Mouse (Mus musculus) erythroid progenitor cell, adult 5-6 weeks (primary cell): ENCODE measurements around the gene Sytl3. TPM values are rescaled to one million over a fixed set of nuclear protein-coding genes. Genes with fewer than 3 reads are reported as not detected.

Experiments
- ATAC-seq: replicated peaks from 2 replicates; pipeline ENCODE4 v1.8.0; 2016; ENCODE audit warnings: moderate number of reproducible peaks, mild to moderate bottlenecking, moderate TSS enrichment, inconsistent platforms; ENCODE audit not compliant: poor library complexity, low FRiP score, severe bottlenecking
- total RNA-seq, 2 experiments: library from RNA; stranded (forward) in 1 of 2; stranded (reverse) in 1 of 2; fragments of 150-400 nt in 1 of 2; fragments of 186-747, 209-891 nt in 1 of 2; gene quantifications; 2 replicates each; pipeline versions ENCODE4 v1.2.3 to v1.2.4; 2015 to 2017; ENCODE audit warnings: low replicate concordance in 2 of 2

Sytl3 gene
- total RNA-seq, 2 experiments from 2014 or later = 0.61 TPM; not detected in 1

DNA sequence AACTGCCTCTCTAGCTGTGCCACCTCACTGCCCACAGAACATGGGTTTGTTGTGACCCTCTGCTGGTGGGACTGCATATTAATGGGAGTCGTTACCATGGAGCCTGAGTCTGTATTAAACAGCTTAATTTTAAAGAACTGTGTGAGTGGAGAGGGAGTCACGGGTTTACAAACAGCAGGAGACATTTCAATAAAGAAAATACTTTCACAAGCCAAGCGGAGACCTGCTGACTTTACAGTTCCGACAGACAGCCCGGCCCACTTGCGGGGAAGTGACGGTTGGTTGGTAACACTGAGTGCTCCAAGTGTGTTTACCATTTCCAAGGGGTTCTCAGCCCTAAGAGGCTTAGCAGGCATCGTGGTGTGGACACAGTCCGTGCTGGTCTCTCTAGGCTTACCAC, 87.1 kb downstream of the Sytl3 start:
- no peak for ATAC-seq

DNA sequence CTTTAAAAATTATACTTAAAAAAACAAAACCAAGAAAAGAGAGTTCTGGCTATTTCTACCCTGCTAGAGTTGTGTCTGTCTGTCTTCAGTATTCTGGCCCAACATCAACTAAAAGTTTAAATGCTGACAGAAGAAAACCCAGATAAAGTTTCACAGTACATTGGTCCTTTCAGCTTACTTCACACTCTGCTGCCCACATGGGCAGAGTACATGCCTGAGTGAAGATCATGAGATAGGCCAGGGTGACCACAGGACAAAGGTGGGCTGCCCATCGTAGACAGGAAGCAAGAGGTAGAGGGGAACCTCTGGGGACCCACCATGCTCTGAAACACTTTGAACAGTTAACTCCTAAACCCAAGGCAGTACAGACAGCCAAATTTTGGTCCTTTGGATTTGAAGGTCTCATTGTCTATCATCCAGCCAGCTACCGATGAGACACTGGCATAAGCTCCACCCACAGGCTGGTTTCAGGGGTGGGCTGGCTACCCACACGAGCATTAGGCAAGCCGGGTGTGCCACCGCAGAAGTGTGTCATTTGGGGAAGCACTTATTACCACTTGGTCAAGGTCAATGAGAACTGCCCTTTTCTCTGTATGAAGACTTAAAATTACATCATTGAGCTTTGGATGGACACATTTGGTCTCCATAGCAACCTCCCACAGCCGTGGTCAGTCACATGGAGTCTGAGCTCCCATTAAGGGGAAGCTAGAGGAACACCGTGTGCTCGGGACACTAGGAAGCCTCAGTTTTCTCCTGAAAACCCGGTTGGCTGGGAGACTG, 87.7 kb downstream of the Sytl3 start:
- ATAC-seq = no peak

DNA sequence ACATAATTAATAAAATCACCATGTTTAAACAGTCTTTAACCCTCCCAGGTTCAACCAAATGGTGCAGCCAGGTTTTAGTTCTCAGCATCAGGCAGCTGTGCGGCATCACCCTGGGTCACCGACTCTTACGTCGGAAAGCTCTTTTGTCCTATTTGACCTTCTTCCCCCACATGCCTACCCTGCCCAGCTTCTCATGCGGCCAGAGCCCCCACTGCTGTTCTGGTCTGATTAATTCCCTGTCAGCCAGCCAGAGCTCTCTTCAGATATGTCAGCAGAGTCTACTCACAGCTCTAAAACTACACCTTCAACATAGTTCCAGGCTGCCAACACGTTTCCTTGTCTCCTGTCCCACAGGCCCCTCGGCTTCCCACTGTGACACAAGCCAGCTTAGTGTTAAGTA, 88.6 kb downstream of the Sytl3 start:
- ATAC-seq = no peak

DNA sequence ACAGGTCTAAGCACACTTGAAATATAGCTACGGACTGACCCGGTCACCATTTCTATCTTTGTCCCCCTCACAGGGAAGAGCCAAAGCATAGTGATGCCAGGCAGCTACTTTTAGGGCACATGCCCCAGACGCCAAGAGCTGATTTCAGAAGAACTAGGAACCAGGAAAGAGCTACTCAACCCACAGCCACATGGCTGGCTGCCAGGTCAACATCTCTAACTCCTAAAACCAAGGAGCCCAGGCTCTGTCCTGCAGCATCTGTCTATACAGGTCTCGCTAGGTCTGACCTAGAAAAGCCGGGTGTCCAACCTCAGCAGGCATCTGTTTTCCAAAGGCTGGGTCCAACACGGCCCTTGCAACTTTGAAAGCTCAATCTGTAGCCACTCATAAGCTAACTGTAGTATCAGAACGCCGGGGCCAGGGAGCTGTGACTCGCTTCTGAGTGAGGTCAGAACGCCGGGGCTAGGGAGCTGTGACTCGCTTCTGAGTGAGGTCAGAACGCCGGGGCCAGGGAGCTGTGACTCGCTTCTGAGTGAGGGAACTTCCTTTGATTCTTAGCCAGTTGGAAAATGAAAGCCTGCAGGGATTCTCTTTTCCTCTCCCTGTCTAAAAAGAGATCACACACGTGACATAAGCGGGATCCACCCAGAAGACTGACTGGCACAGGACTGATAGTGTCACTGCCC, 90.0 kb downstream of the Sytl3 start:
- ATAC-seq = no peak

DNA sequence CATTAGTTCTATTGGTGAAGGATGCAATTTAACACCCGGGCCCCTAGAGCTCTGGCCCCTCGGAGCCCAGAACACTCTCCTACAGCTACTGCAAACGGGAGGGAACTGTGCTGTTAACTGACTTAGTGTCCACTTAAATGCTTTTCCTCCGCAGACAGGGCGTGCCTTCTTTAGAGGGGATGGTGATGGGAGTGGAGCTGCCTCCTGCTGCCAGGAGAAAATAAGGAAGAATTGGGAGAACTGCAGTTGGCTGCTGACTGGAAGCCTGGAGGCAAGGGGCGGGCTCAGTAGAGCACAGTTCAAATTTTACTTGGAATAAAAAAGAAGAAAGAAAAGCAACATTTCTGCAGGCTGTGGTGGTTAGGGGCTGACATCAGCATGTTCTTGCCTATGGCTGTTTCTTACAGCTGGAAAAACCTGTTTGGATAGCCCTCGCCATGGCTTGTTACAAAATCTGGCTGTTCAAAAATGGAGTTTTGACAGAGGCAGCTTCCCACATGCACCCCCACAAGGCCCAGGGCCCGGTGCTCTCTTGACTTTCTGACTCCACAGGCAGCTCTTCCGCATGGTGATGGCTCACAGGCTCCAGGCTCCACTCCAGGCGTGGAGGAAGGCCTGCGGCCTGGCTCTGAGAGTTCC, 92.4 kb downstream of the Sytl3 start:
- ATAC-seq = no peak

DNA sequence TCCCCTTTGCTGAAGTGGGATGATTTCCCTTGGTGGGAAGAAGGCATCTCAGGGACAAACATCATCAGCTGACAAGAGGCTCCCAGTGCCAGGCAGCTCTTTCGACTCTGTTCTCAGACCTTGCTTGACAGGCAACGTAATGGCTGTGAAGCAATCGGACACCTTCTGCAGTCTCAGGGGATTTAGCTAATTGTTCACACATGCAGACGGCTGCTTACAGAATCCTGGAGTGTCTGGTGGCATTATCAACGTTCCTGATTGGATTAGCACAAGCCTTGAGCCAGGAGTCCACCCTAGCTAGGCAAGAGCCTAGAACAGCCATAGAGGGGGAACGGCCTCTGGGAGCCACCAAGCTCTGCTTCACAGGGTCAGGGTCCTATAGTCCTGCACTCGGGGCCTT, 93.5 kb downstream of the Sytl3 start:
- ATAC-seq = no peak

DNA sequence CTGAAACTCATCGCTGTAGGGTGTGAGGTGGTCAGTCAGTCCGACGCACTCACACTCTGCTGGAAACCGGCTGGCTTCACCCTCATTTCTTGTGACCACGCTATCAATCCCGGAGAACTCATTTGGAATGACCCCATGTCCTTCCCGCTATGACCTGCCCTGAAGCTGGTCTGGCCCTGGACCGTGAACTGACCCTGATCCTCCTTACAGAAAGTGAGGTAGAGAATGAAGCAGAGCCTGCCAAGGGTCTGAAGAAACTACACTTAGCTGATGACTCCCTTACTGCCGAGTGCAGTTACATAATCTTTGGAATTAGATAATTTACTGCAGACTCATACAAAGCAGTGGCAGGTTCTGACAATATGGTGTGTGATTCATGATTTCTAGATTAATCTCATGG, 96.3 kb downstream of the Sytl3 start:
- ATAC-seq = no peak

DNA sequence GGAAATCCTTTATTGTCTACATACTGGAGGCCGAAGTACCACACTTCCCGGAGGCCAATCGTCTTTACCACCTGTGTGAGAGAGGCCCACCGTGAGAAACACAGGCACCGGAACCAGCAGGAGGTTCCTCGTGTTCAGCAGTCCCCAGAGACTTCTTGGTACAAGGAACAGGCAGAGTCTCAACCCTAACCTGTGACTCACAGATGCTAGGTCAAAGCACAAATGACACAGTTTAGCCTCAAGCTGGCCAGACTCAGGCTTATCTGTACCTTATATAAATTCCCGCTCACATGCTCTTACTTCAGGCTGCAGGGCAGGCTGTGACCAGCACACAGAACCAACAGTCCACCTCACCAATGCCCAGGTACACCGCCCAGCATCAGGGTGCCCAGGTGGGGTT, 97.0 kb downstream of the Sytl3 start:
- no peak for ATAC-seq

DNA sequence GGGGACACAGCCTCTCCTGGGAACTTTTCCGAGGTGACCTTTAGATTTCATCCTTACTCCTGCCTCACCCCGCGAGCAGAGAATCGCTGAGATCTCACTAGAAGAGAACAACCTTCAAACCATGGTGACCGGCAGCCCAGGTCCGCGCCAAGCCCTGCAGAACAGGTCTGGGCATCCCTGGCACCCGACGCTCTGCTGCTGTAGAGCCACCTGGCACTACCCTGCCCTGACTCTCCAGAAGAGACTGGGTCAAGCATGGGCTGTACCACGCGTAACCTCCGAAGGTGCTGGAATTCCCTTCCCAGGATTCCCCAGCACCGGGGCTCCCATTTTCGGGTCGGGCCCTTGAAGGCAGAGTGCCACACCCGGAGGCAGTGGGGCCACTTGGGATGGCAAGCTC, 99.0 kb downstream of the Sytl3 start:
- no peak for ATAC-seq

DNA sequence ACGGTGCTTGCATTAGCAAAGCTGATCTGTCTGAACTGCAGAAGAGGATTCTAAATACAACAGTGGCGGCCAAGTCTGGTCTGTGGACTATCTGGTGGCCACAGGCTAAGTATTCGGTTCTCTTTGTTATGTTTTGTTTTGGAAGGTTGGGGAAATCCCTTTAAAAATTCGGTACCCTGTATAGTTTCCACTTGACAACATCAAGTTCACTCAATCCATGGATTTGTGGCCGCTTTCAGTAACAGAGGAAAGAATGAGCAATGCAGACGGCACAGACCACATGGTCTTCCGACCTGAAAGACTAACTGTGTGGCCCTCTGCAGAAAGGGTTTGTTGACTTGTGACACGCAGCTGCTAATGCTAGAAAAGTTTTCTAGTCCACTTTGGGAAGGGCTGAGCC, 100.0 kb downstream of the Sytl3 start:
- no peak for ATAC-seq

DNA sequence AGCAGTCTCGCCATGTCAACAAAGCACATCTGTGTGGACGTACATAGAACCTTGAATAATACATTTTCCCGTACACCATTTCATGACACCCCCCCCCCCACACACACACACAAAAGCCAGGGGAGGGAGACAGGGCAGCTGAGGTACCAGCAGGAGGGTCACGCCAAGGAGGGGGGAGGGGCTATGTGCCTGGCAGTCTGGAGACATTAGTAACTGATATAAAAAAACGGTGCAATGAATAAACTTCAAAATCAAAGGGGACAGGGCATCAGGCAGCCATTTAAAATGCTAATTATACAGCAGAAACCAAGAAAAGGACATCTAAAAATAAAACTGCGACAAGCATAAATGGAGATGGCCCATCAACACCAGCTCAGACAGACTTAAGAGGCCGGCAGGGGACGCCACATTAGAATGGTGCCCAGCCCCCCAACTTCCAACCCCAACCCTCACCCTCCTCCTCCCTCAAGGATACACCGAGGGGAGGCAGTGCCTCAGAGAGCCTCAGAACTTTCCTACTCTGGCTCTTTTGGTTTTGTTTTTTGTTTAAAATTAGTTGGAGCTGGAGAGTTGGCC, 100.9 kb downstream of the Sytl3 start:
- no peak for ATAC-seq

DNA sequence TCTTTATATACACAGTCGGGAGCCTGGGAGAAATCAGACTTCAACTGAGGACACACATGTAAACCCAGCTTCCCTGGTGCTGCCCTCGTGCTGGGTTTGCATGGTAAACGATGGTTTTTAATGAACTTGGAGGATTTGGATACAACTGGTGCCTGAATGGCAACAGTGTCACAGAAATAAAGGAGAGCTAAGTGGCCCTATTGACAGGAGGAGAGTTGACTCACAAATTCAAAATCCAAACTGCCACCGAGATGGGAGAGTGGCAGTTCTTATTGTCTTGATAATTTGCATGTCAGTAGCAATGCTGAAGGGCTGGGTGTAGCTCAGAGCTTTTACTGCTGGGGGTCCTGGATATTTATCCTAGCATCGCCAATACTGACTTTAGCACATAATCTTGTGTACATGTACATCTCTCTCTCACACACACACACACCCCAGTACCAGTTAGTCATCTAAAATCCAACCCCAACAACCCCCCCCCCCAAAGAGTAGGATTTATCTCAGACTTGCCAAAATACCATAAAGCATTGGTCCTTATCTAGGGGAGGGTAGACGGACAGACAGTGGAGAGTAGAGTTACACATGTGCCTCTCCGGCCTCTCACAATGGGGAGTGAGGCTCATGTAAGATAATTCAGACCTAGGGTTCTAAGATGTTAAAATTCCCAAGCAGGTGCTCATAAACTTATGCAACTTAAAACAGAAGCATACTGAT, 104.8 kb downstream of the Sytl3 start:
- ATAC-seq = no peak

DNA sequence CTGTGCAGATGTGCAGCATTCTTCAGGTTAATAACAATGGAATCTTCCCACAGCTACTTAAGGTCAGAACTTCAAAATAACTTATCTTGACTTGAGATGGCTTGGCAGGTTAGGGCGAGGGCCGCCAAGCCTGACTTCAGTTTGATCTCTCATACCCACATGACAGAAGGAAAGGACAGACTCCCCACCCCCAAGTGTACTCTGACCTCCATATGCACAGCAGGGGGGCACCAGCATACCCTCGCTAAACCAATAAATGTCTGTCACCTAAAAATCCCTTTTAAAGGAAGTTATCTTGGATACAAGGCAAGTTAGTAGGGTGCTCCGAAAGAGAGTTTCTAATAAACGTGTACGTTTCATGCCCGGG, 105.3 kb downstream of the Sytl3 start:
- ATAC-seq = no peak

DNA sequence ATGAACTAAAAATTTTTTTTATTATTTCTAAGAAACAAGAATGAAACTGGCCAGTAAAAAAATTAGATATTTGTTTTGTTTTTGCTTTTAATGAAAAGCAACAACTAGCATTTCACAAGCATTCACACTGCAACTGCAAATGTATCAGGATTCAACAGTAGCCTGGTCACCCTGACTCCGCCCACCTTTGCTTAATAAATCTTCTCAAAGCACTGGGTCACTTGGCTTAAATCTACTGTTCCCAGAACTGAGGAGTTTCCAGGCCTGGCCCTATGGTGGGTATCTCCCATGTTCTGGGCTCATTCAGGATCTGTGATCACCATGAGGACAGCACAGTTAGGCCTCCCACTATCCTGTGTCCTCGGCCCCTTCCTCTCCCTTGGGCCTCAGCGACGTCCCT, 105.8 kb downstream of the Sytl3 start:
- no peak for ATAC-seq

DNA sequence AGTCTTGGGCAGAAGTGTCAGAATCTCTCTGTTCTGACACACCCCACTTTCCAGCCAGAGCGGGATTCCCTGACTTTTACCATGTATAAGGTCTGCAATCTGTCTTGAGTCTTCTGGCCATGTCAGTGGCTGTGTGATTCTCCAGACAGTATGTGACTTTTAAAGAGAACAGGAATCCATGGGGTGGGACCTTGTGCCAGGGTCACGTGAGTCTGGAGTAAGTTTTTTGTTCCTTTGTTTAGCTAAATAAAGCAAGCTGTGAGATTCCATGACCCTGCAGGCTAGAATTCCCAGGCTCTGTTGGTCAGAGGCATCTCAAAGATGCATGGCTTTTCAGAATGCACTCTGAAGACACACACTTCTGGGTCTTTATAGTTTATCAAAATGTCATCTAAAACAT, 107.0 kb downstream of the Sytl3 start:
- no peak for ATAC-seq

DNA sequence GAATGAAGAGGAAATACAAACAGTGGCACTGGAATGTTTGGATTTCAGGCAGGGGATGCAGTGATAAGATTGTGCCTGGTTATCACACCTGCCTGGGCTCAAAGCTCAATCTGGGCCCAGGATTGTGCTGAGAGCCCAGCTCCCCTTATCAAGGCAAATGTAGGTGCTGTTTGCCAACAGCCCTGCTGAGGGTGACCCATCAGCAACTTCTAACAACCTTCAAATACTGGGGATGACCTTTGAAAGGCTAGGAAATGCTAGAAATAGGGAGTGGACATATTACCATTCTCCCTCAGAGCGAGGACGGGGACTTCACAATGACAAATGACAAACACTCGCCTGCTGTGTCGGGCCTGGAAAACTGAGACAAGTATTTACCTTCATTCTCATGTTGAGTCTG, 107.9 kb downstream of the Sytl3 start:
- ATAC-seq = no peak

DNA sequence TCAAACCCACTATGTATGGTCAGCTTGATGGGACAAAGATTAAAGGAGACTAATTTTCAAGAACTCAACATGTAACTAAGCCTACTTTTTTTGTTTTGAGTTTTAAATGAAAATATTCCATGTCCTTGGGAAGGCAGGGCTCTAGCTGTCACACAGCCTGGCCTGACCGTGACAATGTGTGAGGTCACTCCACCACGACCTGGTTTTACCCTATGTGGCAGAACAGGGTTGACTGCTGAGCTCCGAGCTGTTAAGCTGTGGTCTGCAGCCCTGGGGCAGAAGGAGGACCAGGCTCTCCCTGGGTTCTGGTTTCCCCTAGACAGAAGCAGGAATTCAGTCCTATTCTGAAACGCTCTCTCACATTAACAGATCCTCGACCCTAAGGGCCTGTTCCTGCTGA, 108.9 kb downstream of the Sytl3 start:
- no peak for ATAC-seq

DNA sequence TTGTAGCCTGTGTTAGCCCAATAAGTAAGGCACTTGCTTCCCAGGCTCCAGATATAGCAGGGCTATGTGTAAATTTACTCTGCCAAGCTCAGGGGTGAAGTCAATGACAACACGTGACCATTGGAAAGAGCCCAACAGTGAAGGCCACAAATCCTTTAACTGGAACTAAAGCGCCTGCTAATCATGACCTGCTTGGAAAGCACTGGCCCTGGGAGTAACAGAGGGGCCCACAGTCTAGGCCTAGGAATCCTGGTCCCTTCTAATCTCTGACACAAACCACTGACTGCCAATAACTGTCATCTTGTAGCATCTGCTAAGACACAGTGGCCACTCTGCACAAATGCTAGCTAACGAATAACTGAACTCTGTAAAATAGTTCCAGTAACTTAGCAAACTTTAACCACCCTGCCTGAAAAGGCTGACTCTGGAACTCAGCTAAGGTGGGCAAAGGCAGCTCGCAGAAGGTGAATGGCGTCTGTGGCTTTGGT, 109.5 kb downstream of the Sytl3 start:
- ATAC-seq = no peak

DNA sequence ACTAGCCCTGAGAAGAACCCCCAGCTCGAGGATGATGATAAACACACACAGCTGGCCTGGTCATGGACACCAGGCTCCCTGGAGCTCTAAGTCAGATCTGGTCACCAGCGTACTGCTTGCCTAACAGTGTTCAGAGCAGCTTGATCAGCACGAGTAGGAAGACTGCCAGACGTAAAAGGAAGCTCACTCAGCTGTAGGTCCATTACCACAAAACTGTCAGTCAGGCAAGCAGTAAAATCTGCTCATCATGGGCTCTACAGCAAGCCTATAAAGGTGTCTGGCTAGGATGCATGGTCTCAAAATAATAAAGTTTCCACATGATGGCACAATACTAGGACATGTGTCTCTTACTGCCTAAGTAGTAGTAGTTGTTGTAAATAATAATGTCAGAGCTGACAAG, 110.7 kb downstream of the Sytl3 start:
- ATAC-seq = no peak
